Mouse (Mus musculus) G1E (cell line): Measurements from ENCODE around the gene Tfdp1.

Source experiments
- CTCF ChIP-seq: IDR thresholded peaks from 2 replicates; pipeline ENCODE4 v1.5.1; 2012; ENCODE audit warnings: low read depth, low read length, inconsistent platforms, mixed read lengths
- GATA1 ChIP-seq: IDR thresholded peaks from 2 replicates; pipeline ENCODE4 v1.6.1; 2012; ENCODE audit warnings: borderline replicate concordance, low read length, inconsistent platforms, mixed read lengths
- GATA2 ChIP-seq: IDR thresholded peaks from 2 replicates; pipeline ENCODE4 v1.6.1; 2012; ENCODE audit warnings: low read depth, low read length, inconsistent platforms, borderline replicate concordance
- TAL1 ChIP-seq: conservative IDR thresholded peaks from 2 replicates; pipeline ENCODE4 v1.6.1; 2012; ENCODE audit warnings: low read depth, low read length, inconsistent platforms, mixed read lengths

DNA sequence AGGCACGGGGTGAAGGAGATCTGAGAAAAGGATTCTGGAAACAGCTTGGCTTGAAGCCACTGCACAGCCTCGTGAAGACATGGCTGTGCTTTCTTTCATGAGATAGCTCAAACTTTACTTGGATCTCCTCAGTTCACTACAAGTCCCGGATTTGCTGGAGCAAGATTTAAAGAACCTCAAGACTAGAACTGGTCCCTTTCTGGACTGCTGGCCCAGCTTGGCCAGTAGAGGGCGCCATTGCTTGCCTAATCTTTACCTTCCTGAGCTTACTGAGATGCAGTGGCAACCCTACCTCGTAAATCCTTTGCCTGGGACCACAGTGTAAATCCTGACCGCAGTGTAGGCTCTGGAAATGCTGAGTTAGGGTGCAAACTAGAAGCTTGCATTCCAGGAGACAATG, 73.0 kb downstream of the Tfdp1 start:
- TF ChIP-seq CTCF (peak; percentile 74), TAL1 (no peak), GATA1 (no peak), GATA2 (no peak)
